Mouse (Mus musculus): ENCODE measurements around the gene Adamts16. TPM values are rescaled to one million over a fixed set of nuclear protein-coding genes. Genes with fewer than 3 reads are reported as not detected.

The Adamts16 gene
- total RNA-seq, 2 experiments from 2014 or later: not detected

DNA sequence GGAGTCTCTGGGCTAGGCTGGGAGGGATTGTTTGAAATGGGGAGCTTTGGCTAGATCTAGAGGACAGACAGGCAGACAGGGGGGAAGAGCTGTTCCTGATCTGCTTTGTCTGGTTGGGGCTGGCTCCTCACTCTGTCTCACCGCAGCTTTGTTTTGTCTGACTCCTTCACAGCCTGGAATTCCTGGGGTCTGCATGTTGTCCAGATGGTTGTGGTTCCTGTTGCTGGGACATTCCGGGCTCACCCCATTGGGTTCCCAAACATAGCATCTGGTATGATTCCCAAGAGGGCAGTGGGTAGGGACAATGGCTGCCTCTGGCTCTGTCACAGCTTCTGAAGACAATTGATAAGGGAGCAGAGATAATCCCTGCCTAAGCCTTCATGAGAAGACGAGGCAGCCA lies 117.0 kb downstream of the Adamts16 start:
- ATAC-seq (replicated peaks; ENCODE audit: low FRiP score, poor library complexity, severe bottlenecking): no peak

DNA sequence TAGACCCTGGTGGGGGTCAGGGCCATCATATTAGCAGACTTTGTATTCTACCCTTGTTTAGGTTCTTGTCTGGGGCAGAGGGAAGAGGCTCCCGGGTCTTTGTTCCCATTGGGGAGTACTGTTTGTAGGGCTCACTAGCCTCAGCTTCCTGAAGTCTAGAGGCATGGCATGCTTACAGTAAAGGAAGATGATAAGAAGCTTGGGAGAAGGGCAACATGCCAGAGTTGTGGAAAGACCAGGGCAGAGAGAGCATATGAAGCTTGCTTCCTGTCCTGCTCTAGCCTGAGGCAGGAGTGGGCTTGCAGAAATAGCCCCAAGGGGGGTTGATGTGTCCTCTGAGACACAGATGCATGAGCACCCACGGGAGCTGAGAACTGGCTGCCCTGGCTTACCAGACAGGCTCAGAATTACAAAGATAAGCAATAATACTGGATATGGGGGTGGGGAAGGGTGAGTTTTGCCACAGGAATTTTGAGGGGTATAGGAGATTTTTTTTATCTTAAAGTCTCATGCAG lies 117.4 kb downstream of the Adamts16 start:
- no peak for ATAC-seq (replicated peaks; ENCODE audit: low FRiP score, poor library complexity, severe bottlenecking)

DNA sequence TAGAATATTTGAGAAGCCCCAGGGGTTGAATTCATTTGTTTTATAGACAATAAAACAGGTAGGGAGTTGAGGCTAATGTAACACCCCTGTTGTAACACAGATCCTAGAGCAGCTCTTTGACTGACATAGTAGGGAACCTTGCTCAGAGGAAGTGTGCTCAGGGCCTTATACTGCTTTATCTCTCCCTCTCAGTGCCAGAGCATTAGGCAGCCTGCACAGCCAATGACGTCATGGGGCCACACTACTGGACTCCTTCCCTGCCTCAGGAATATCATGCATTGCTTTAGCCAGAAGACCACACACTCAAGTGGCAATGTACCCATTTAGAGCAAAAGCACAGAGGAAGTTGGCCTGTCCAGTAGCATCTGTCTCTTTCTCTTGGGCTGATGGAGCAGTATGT lies 121.6 kb downstream of the Adamts16 start:
- ATAC-seq (replicated peaks; ENCODE audit: low FRiP score, poor library complexity, severe bottlenecking): no peak

DNA sequence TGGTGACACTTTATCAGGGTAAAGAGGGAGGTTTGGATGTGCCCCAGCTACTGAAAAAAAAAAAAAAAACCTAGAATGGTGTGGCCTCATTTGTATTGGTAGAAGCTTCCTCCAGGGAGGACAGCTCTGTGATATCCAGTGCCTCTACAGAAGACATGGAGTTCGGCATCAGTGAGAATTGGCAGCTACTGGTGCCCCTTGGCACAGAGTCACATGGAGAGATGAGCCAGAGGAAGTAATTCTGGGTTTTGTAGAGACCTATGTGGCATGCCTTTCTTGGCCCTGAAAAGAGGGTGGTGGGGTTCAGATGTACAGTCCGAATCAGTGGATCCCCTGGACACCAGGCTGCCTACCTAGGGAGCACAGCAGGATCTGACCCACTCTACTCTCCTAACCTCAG lies 122.8 kb downstream of the Adamts16 start:
- no peak for ATAC-seq (replicated peaks; ENCODE audit: low FRiP score, poor library complexity, severe bottlenecking)

DNA sequence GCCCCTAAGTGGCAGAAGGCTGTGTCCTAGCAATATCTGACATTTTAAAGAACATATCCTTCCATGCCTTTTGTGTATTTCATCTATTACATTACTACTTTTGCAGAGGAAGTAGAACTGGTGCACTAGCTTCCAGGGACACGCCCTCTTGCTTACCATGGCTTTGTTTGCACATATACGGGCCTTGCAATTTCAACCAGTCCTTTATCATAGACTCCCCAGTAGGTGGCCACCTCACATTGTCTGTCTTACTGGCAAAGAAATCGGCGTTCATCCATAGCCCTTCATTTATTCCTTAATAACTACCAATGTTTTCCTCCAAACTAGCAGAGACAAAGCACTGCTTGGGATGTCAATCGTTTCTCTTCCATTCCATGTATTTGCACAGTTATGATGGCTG lies 125.6 kb downstream of the Adamts16 start:
- no peak for ATAC-seq (replicated peaks; ENCODE audit: low FRiP score, poor library complexity, severe bottlenecking)

DNA sequence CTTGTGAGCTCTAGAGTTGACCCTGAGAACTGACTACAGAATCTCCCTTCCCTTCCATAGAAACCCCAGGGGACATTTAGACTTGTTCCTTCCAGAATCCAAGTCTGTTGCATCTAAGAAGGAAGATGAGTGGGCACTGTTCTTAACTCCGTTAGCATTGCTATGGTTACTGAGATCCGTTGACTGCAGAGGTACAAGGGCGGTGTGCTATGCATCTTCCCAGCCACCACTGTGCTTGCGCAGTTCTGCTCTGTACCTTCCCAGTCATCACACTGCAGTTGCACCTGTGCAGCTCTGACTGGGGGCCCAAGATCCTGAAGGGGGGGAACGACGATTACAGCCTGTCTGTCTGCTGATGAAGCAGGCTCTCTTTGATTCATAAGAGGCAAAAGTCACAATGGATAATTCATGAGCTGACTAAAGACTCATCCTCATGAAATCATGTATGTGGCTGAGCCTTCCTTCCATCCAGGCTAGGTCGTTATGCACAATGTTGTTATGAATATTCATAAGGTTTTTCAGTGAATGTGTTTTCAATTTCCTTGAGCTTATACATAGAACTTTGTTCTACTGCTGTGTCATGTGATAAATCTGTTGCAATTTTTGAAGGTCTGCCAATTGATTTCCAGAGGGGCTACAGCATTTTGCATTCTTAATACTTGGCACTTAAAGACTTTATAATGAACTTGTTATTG lies 127.4 kb downstream of the Adamts16 start:
- no peak for ATAC-seq (replicated peaks; ENCODE audit: low FRiP score, poor library complexity, severe bottlenecking)

DNA sequence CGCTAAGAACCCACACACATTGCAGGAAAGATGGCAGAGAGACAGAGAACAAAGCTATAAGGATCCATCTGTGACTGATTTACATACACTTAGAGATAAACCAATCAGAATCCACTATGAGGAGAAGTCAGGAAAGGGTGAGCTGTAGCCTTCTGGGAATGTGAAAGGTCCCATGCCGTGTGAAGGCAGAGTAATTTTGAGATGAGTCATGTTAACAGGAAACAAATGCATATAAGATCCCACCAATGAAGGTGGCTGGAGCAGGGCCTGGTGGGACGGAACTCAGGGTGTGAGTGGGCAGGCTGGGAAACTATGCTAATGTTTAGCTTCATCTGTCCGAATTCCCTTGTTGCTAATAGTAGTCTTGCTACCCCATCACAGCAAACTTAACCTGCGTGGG lies 128.3 kb downstream of the Adamts16 start:
- no peak for ATAC-seq (replicated peaks; ENCODE audit: low FRiP score, poor library complexity, severe bottlenecking)

DNA sequence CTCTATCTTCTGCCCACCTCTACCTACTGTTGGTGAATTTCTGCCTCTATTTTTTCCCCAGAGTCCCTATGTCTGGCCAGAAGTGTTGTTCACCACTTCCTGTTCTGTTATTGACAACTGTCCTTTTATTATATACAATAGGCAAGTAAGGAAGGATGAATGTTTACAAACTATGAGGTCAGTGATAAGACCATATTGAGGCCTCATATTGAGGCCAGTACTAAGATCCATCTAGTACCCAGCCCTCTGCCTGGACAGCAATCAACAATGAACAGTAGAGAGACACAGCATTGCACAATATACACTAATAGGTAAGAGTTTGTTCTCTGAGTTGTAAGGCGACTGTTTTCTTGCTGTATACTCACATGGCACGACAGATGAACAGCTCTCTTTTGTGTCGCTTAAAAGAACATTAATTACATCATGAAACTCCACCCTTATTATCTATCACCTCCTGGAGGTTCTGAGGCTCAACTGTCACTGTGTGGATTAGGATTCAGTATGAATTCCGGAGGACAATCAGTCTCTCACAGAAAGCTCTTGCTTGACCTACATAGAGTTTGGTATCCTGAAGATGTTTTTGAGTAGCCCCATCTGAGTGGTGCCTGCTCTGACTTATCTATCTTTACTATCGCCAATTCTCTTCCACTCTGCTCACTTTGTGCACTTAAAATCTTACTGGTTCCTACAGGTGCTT lies 134.3 kb downstream of the Adamts16 start:
- no peak for ATAC-seq (replicated peaks; ENCODE audit: low FRiP score, poor library complexity, severe bottlenecking)

DNA sequence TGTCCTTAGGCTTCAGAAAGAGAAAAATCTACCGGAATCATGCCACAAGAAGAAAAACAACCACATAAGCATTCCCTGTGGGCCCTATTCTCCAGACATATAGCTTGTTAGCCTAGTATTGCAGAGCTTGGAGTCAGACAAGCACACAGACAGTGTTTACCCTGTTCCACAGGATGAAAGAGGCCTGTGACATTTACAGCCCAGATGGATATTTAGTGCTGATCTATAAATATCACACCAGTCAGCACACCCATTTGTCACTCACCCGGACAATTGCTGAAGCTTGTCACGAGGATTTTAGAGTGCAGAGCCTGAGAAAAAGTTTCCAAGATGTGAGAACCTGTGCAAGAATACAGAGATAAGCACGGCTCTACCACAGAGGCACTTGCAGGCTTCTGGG lies 138.7 kb downstream of the Adamts16 start:
- ATAC-seq (replicated peaks; ENCODE audit: low FRiP score, poor library complexity, severe bottlenecking): no peak

DNA sequence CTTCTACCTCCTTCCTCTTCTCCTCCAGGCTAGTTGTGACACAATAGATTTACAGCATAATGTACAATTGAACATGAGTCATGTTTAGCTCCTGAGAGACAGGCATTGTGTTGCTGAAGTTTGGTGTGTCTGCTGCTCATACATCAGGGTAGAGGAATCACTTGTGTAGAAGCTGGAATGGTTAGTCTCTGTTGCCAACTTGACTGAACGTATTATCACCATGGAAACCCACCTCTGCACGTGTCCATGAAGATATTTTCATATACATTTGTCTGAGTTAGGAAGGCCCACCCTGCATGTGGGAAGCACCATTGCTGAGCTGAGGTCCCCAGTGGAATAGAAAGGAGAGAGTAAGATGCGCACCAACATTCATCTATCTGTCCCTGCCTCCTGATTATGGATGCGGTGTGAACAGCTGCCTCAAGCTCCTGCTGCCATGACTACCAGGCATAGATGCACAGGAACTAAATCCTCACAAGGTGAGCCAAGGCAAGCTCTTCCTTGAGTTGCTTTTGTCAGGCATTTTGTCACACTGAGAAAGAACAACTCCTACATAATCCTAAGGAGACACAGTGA lies 142.7 kb downstream of the Adamts16 start:
- no peak for ATAC-seq (replicated peaks; ENCODE audit: low FRiP score, poor library complexity, severe bottlenecking)

DNA sequence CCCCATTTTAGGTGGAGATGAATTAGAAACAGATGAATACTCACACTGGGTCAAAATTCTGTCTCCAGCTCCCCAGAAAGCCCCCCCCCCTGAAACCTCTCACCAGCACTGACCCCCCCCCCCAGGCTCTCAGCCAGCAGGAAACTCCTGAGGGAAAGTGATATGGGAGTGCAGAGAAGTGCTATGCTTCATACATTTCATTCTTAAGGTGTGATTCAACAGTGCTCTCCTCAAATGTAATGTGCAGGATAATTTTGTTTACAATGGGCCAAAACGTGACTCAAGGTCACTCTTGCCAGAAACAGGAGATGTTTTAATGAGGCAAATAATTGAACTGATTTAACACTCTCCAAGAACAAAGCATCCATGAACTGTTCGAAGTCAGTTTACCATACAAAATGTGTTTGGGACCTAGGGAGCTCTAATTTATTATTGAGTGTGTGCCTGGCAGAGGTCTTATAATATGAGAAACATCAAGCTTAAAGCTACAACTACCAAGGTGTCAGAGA lies 152.1 kb downstream of the Adamts16 start:
- no peak for ATAC-seq (replicated peaks; ENCODE audit: low FRiP score, poor library complexity, severe bottlenecking)

DNA sequence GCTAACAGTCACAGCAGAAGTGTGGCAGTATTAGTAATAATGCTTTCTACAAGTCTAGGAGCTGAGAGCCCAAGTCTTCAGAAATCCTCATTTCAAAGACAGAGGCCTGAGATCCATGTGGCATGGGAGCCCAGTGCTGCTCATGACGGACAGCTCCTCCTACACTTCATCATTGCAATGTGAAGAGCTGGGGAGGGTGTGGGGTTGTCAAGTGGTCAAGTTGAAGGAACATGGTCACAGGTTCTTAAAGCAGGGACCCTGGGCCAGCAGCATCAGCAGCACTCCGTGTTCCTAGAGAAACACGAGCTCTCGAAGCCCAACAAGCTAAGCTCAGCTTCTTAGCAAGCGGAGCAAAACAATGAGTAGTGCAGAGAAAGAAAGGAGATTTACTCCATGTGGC lies 155.8 kb downstream of the Adamts16 start:
- ATAC-seq (replicated peaks; ENCODE audit: low FRiP score, poor library complexity, severe bottlenecking): no peak

DNA sequence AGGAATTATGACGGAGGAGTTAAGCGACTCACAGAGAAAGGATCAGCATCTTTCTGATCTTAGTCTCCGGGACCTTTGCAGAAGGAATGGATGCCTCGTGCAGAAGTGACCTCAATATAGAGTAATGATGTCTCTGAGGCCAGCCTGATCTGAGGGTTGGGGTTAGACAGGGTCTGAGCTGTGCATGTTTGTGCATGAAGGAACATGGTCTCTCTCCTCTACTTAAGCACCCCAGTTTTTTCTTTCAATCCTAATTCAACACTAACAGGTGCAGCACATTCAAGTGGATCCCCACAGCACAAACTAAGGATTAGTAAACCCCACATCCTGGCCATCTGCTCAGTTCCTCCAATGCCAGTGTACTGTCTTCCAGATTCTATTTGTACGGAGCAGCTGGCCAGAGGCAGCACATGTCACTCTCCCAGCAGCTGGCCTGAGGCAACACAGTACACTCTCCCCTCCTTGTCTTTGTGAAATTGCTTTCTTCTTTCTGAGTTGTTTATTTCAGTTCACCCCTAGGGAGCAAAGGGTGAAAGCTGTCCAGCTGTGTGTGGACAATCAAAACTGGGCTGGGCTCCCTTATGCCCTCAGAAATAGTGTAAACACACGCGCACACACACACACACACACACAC lies 156.5 kb downstream of the Adamts16 start:
- ATAC-seq (replicated peaks; ENCODE audit: low FRiP score, poor library complexity, severe bottlenecking): no peak

DNA sequence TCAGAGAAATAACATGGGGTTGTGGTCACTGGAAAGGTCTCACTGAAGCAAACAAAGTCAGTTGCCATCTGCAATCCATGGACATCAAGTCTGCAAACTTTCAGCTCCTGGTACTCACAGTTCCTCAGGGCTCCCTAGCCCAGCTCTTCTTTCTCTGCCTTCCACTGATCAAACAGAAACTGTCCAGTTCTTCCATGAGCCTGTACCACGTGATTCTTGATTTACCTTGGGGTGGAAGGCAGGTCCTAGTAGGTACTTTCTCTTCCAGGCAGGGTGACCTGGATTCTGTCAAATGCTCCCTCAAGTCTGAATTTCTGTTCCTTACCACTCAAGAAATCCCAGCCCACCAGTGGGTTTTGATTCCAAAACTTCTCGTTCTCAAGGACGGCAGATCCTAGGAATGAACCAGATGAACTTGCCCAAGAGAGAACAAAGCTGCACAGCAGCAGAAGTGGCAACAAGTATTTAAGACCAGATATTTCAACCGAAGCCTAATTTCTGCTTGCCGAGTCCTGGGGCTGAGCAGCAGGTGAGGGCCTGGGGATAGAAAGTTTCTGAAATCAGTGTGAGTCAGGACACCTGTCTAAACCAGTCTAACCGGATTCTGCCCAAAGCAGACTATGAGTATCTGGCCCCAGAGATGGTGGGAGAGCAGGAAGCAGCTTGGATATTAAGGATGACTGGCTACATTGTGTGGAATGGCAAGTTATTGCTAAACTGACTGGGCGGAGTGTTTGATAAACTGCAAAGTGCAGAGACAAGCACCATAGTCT lies 160.0 kb downstream of the Adamts16 start:
- ATAC-seq (replicated peaks; ENCODE audit: low FRiP score, poor library complexity, severe bottlenecking): no peak

DNA sequence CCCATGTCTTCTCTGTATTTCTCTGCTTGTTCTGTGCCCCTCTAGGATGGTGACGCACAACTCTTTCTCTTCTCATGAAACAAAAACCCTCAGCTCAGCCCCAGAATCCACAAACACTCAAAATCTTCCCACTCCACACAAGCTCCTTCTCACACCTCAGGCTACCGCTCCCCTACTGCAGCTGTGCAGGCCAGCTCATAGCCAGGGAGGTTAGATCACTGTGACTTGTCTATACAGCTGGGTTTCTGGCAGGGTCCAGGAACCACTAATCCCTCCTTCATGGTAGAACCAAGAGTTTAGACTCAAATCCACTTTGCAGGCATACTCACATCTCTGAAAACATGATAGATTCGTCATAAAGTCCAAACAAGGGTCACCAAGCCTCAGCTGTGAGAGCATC lies 161.3 kb downstream of the Adamts16 start:
- ATAC-seq (replicated peaks; ENCODE audit: low FRiP score, poor library complexity, severe bottlenecking): no peak

Other genes with a start within 250 kb of the Adamts16 start
- gene Ice1, start 204.2 kb downstream of the Adamts16 start, total RNA-seq (2015; ENCODE audit: low replicate concordance): 4.2 and 13.4 TPM in 2 replicates
- 4.6 and 6.0 TPM in 2 replicates for gene Ice1, start 204.2 kb downstream of the Adamts16 start, total RNA-seq (2017; ENCODE audit: low replicate concordance)

Data from erythroblast, adult 5-6 weeks (primary cell).